Mouse (Mus musculus) limb, embryonic 11.5 days (tissue): Measurements from ENCODE around the gene Cenpa. TPM values are rescaled to one million over a fixed set of nuclear protein-coding genes. Genes with fewer than 3 reads are reported as not detected.
"Not testable (repeated sequence)": the region's sequence is repeated elsewhere in the genome, so short reads cannot be mapped to it uniquely, and the experiment has no call there.

Source experiments
- ATAC-seq: fragments of 200-750 bp; cut with Nextera tagmentation; 2 replicates; pipeline ENCODE4 v1.8.0; 2017; ENCODE audit warnings: low read depth; ENCODE audit not compliant: insufficient number of reproducible peaks, low FRiP score, low TSS enrichment
- DNase-seq: peaks from one replicate; pipeline ENCODE4 v3.0.0-alpha.2; 2015; ENCODE audit warnings: low spot score
- H3K27ac ChIP-seq: fragments of 300-500 bp; sonication (generic); replicated peaks from 2 replicates; pipeline ENCODE4 v1.5.1; 2014; ENCODE audit warnings: low read depth, mild to moderate bottlenecking, low read length
- H3K27me3 ChIP-seq: fragments of 300-500 bp; sonication (generic); 2 replicates; pipeline ENCODE4 v1.6.1; 2014; ENCODE audit warnings: mild to moderate bottlenecking, low read length, mixed read lengths; ENCODE audit not compliant: control insufficient read depth, insufficient read depth
- H3K36me3 ChIP-seq: fragments of 300-500 bp; sonication (generic); 2 replicates; pipeline ENCODE4 v1.6.1; 2014; ENCODE audit warnings: mild to moderate bottlenecking, low read length, moderate library complexity, mixed read lengths; ENCODE audit not compliant: control insufficient read depth, insufficient read depth
- H3K4me1 ChIP-seq: fragments of 300-500 bp; sonication (generic); 2 replicates; pipeline ENCODE4 v1.6.1; 2014; ENCODE audit warnings: low read length, mixed read lengths; ENCODE audit not compliant: control insufficient read depth, insufficient read depth
- H3K4me2 ChIP-seq: fragments of 300-500 bp; sonication (generic); 2 replicates; pipeline ENCODE4 v1.6.1; 2014; ENCODE audit warnings: low read depth, mild to moderate bottlenecking, moderate library complexity; ENCODE audit not compliant: severe bottlenecking
- H3K4me3 ChIP-seq: fragments of 300-500 bp; sonication (generic); 2 replicates; pipeline ENCODE4 v1.5.1; 2014; ENCODE audit warnings: low read depth, low read length
- H3K9ac ChIP-seq: fragments of 300-500 bp; sonication (generic); 2 replicates; pipeline ENCODE4 v1.6.1; 2014; ENCODE audit warnings: mild to moderate bottlenecking, low read length
- H3K9me3 ChIP-seq: fragments of 300-500 bp; sonication (generic); 2 replicates; pipeline ENCODE4 v1.6.1; 2016; ENCODE audit warnings: low read length; ENCODE audit not compliant: control insufficient read depth
- WGBS: fragments of 180-500 bp; shearing (Covaris S2); extraction: QIAGEN DNeasy Blood & Tissue Kit; methylation state at CpG from one replicate; pipeline ENCODE4 v1.1.7; 2014; 5-methylcytosine and 5-hydroxymethylcytosine counted together
- polyA plus RNA-seq: library from polyadenylated mRNA; unstranded; fragments of >200 nt; fragmentation: Nextera tagmentation; extraction: Ambion mirVana; gene quantifications from 2 replicates; pipeline ENCODE4 v1.2.1, GENCODE M21; 2014

Cenpa gene
- polyA plus RNA-seq, 1 experiment from 2014 or later: 533 TPM

GRCm38 (mm10) chr5:30700361-30701000 lies 33.9 kb downstream of the Cenpa start:
- WGBS: 78% methylated on average over 8 of the region's 8 CpGs
- H3K4me2 ChIP-seq: no peak overlapping the region
- ATAC-seq (no peak), DNase-seq (no peak)
- H3K27ac ChIP-seq: no peak overlapping the region
- H3K9ac ChIP-seq: no peak overlapping the region
- no peaks in the 10 kb centered on the region for H3K27me3 ChIP-seq
- H3K4me3 ChIP-seq: no peak overlapping the region
- H3K36me3 ChIP-seq: no peaks in the 10 kb centered on the region
- no peaks in the 10 kb centered on the region for H3K4me1 ChIP-seq
- H3K9me3 ChIP-seq: no peaks in the 10 kb centered on the region

- not testable (repeated sequence) for H3K9ac ChIP-seq, H3K4me3 ChIP-seq, ATAC-seq, H3K4me1 ChIP-seq, H3K27me3 ChIP-seq, H3K4me2 ChIP-seq, H3K9me3 ChIP-seq, DNase-seq, H3K36me3 ChIP-seq, H3K27ac ChIP-seq
- WGBS: 52% methylated on average over 4 of the region's 4 CpGs
Measured at GRCm38 (mm10) chr5:30701373-30701772, 34.8 kb downstream of the Cenpa start.

GRCm38 (mm10) chr5:30701866-30702265 lies 35.3 kb downstream of the Cenpa start:
- ATAC-seq (no peak), DNase-seq (no peak)
- H3K9me3 ChIP-seq: no peaks in the 10 kb centered on the region
- no peaks in the 10 kb centered on the region for H3K4me1 ChIP-seq
- H3K9ac ChIP-seq: no peak overlapping the region
- no peak overlapping the region for H3K4me2 ChIP-seq
- no peaks in the 10 kb centered on the region for H3K36me3 ChIP-seq
- H3K27me3 ChIP-seq: no peaks in the 10 kb centered on the region
- WGBS: 87% methylated on average over 3 of the region's 3 CpGs
- no peak overlapping the region for H3K4me3 ChIP-seq
- H3K27ac ChIP-seq: no peak overlapping the region

GRCm38 (mm10) chr5:30709744-30710383 lies 43.3 kb downstream of the Cenpa start:
- no peak overlapping the region for H3K27ac ChIP-seq
- ATAC-seq: no peak
- no peak overlapping the region for H3K4me2 ChIP-seq
- H3K36me3 ChIP-seq: no peaks in the 10 kb centered on the region
- peaks cover 12% of the 10 kb centered on the region for H3K4me1 ChIP-seq
- H3K27me3 ChIP-seq: peaks cover 24% of the 10 kb centered on the region
- no peaks in the 10 kb centered on the region for H3K9me3 ChIP-seq
- 11% methylated on average over 13 of the region's 13 CpGs for WGBS
- H3K4me3 ChIP-seq: no peak overlapping the region
- DNase-seq: peak; percentile 89
- no peak overlapping the region for H3K9ac ChIP-seq

GRCm38 (mm10) chr5:30710486-30710885 lies 43.9 kb downstream of the Cenpa start:
- Histone ChIP-seq H3K4me1 (peaks cover 12% of the 10 kb centered on the region), H3K4me3 (no peak overlapping the region), H3K9ac (no peak overlapping the region), H3K36me3 (no peaks in the 10 kb centered on the region), H3K27me3 (peaks cover 25% of the 10 kb centered on the region), H3K9me3 (no peaks in the 10 kb centered on the region), H3K4me2 (peak overlapping the region; percentile 20; the same call in 1 of the 2 replicates), H3K27ac (no peak overlapping the region)
- no peak for ATAC-seq
- WGBS: 18% methylated on average over 8 of the region's 8 CpGs
- no peak for DNase-seq

GRCm38 (mm10) chr5:30711147-30712001 lies 44.8 kb downstream of the Cenpa start, which contains the start of gene Dpysl5:
Gene Dpysl5, plus strand, starts transcription at chr5:30711564.
- Histone ChIP-seq H3K4me3 (peak within 1 kb of the TSS; percentile 39), H3K4me1 (peaks cover 12% of the 10 kb centered on the region), H3K9me3 (no peaks in the 10 kb centered on the region), H3K9ac (peak within 1 kb of the TSS; percentile 31), H3K36me3 (no peaks in the 10 kb centered on the region), H3K27me3 (peaks cover 25% of the 10 kb centered on the region), H3K4me2 (peak within 1 kb of the TSS; percentile 70), H3K27ac (no peak within 1 kb of the TSS)
- WGBS: under 1% methylated on average over 70 of the region's 71 CpGs
- DNase-seq (peak; percentile 85), ATAC-seq (peak; percentile 86)

- H3K4me1 ChIP-seq: peaks cover 12% of the 10 kb centered on the region
- H3K4me3 ChIP-seq: peak overlapping the region; percentile 39
- ATAC-seq: peak; percentile 23; the same call in 1 of the 2 replicates
- WGBS: under 1% methylated on average over 14 of the region's 14 CpGs
- no peaks in the 10 kb centered on the region for H3K36me3 ChIP-seq
- peak overlapping the region; percentile 31; the same call in 1 of the 2 replicates for H3K9ac ChIP-seq
- H3K27me3 ChIP-seq: peaks cover 25% of the 10 kb centered on the region
- peak overlapping the region; percentile 70 for H3K4me2 ChIP-seq
- H3K27ac ChIP-seq: no peak overlapping the region
- no peak for DNase-seq
- H3K9me3 ChIP-seq: no peaks in the 10 kb centered on the region
Measured at GRCm38 (mm10) chr5:30712002-30712390, 45.4 kb downstream of the Cenpa start.
